Mouse (Mus musculus) kidney, adult 2 months (tissue): ENCODE results near the gene Ttll9.
A peak's percentile ranks its signal among the peaks of the same experiment; 100 is the strongest.

Experiments used
- CTCF ChIP-seq: fragments of 200-500 bp; conservative IDR thresholded peaks from 2 replicates; pipeline ENCODE4 v1.5.1; 2011; ENCODE audit warnings: low read depth, mild to moderate bottlenecking, control low read depth, low read length, moderate library complexity, mixed read lengths; ENCODE audit not compliant: insufficient read depth, insufficient read length
- POLR2A ChIP-seq: fragments of 200-500 bp; IDR thresholded peaks from one replicate; pipeline ENCODE4 v1.6.1; 2011; ENCODE audit warnings: low read depth, low read length, control low read depth

- peak; percentile 74 for TF ChIP-seq CTCF
- TF ChIP-seq POLR2A = no peak
These were observed 28.7 kb upstream of the Ttll9 start for GRCm38 (mm10) chr2:152933614-152934013.
